Mouse (Mus musculus): Measurements from ENCODE around the gene Hist1h2ag. TPM values are rescaled to one million over a fixed set of nuclear protein-coding genes. Genes with fewer than 3 reads are reported as not detected.
A peak's percentile ranks its signal among the peaks of the same experiment; 100 is the strongest.

Hist1h2ag gene
- polyA plus RNA-seq, 1 experiment from 2014 or later, result 37.4 TPM

- Histone ChIP-seq H3K36me3 (ENCODE audit: control insufficient read depth, insufficient read depth, low read length) (no peaks in the 10 kb centered on the region), H3K4me2 (ENCODE audit: low read length) (peak overlapping the region; percentile 65), H3K9ac (ENCODE audit: low read length) (peak overlapping the region; percentile 45; the same call in 1 of the 2 replicates), H3K27me3 (replicated peaks; ENCODE audit: control insufficient read depth, insufficient read depth, low read length) (peaks cover 28% of the 10 kb centered on the region), H3K27ac (ENCODE audit: low read depth, low read length) (no peak overlapping the region), H3K9me3 (replicated peaks; ENCODE audit: control insufficient read depth, low read length) (0 out of 2 replicates have a peak, but pooled peaks cover 2% of the 10 kb centered on the region), H3K4me3 (ENCODE audit: low read depth, low read length) (peak overlapping the region; percentile 33), H3K4me1 (ENCODE audit: control insufficient read depth, insufficient read depth, low read length) (peaks cover 8% of the 10 kb centered on the region; the same call in 1 of the 2 replicates)
- no peak for ATAC-seq
- no peak for DNase-seq (ENCODE audit: low spot score)
- under 1% methylated on average over 44 of the region's 44 CpGs for WGBS
These were observed 22.6 kb downstream of the Hist1h2ag start for GRCm38 (mm10) chr13:22019934-22020835.

GRCm38 (mm10) chr13:22015479-22016450 lies 27.0 kb downstream of the Hist1h2ag start:
- no peak overlapping the region for H3K9ac ChIP-seq (ENCODE audit: low read length)
- DNase-seq (ENCODE audit: low spot score), result peak; percentile 82
- WGBS, result 14% methylated on average over 27 of the region's 27 CpGs
- H3K36me3 ChIP-seq (ENCODE audit: control insufficient read depth, insufficient read depth, low read length), result no peaks in the 10 kb centered on the region
- peaks cover 8% of the 10 kb centered on the region; the same call in 1 of the 2 replicates for H3K4me1 ChIP-seq (ENCODE audit: control insufficient read depth, insufficient read depth, low read length)
- H3K9me3 ChIP-seq (replicated peaks; ENCODE audit: control insufficient read depth, low read length), result 0 out of 2 replicates have a peak, but pooled peaks cover 3% of the 10 kb centered on the region
- H3K27me3 ChIP-seq (replicated peaks; ENCODE audit: control insufficient read depth, insufficient read depth, low read length), result peaks cover 57% of the 10 kb centered on the region
- H3K4me2 ChIP-seq (ENCODE audit: low read length), result 0 out of 2 replicates have a peak overlapping the region, but pooled peaks have one; percentile 2
- H3K27ac ChIP-seq (ENCODE audit: low read depth, low read length), result no peak overlapping the region
- peak; percentile 78 for ATAC-seq
- 0 out of 2 replicates have a peak overlapping the region, but pooled peaks have one; percentile 5 for H3K4me3 ChIP-seq (ENCODE audit: low read depth, low read length)

GRCm38 (mm10) chr13:22014411-22014845 lies 28.3 kb downstream of the Hist1h2ag start:
- Histone ChIP-seq H3K9ac (ENCODE audit: low read length) (no peak overlapping the region), H3K9me3 (replicated peaks; ENCODE audit: control insufficient read depth, low read length) (0 out of 2 replicates have a peak, but pooled peaks cover 3% of the 10 kb centered on the region), H3K4me1 (ENCODE audit: control insufficient read depth, insufficient read depth, low read length) (no peaks in the 10 kb centered on the region), H3K36me3 (ENCODE audit: control insufficient read depth, insufficient read depth, low read length) (no peaks in the 10 kb centered on the region), H3K4me3 (ENCODE audit: low read depth, low read length) (peak overlapping the region; percentile 5; the same call in 1 of the 2 replicates), H3K27me3 (replicated peaks; ENCODE audit: control insufficient read depth, insufficient read depth, low read length) (peaks cover 69% of the 10 kb centered on the region), H3K27ac (ENCODE audit: low read depth, low read length) (no peak overlapping the region), H3K4me2 (ENCODE audit: low read length) (peak overlapping the region; percentile 28; the same call in 1 of the 2 replicates)
- WGBS, result 16% methylated on average over 17 of the region's 17 CpGs
- DNase-seq (ENCODE audit: low spot score) (no peak), ATAC-seq (no peak)

GRCm38 (mm10) chr13:22013716-22014115 lies 29.0 kb downstream of the Hist1h2ag start:
- Histone ChIP-seq H3K27me3 (replicated peaks; ENCODE audit: control insufficient read depth, insufficient read depth, low read length) (peaks cover 69% of the 10 kb centered on the region), H3K27ac (ENCODE audit: low read depth, low read length) (no peak overlapping the region), H3K4me3 (ENCODE audit: low read depth, low read length) (no peak overlapping the region), H3K4me2 (ENCODE audit: low read length) (no peak overlapping the region; the same call in 1 of the 2 replicates), H3K9me3 (replicated peaks; ENCODE audit: control insufficient read depth, low read length) (0 out of 2 replicates have a peak, but pooled peaks cover 3% of the 10 kb centered on the region), H3K36me3 (ENCODE audit: control insufficient read depth, insufficient read depth, low read length) (no peaks in the 10 kb centered on the region), H3K4me1 (ENCODE audit: control insufficient read depth, insufficient read depth, low read length) (no peaks in the 10 kb centered on the region), H3K9ac (ENCODE audit: low read length) (no peak overlapping the region)
- 19% methylated on average over 13 of the region's 13 CpGs for WGBS
- DNase-seq (ENCODE audit: low spot score) (no peak), ATAC-seq (no peak)

- Histone ChIP-seq H3K9ac (ENCODE audit: low read length) (no peak within 1 kb of the TSS), H3K27ac (ENCODE audit: low read depth, low read length) (no peak within 1 kb of the TSS), H3K4me3 (ENCODE audit: low read depth, low read length) (no peak within 1 kb of the TSS), H3K9me3 (replicated peaks; ENCODE audit: control insufficient read depth, low read length) (no peaks in the 10 kb centered on the region), H3K4me2 (ENCODE audit: low read length) (no peak within 1 kb of the TSS), H3K36me3 (ENCODE audit: control insufficient read depth, insufficient read depth, low read length) (no peaks in the 10 kb centered on the region), H3K4me1 (ENCODE audit: control insufficient read depth, insufficient read depth, low read length) (peaks cover 8% of the 10 kb centered on the region), H3K27me3 (replicated peaks; ENCODE audit: control insufficient read depth, insufficient read depth, low read length) (peaks cover 80% of the 10 kb centered on the region)
- no peak for DNase-seq (ENCODE audit: low spot score)
- WGBS, result 39% methylated on average over 7 of the region's 7 CpGs
- no peak for ATAC-seq
These were observed 33.1 kb downstream of the Hist1h2ag start, which contains the start of gene Prss16 for GRCm38 (mm10) chr13:22009642-22010041. Gene Prss16 (minus strand): TSS chr13:22009742.

- Histone ChIP-seq H3K4me2 (ENCODE audit: low read length) (no peak overlapping the region), H3K4me3 (ENCODE audit: low read depth, low read length) (no peak overlapping the region), H3K27ac (ENCODE audit: low read depth, low read length) (no peak overlapping the region), H3K9me3 (replicated peaks; ENCODE audit: control insufficient read depth, low read length) (no peaks in the 10 kb centered on the region), H3K9ac (ENCODE audit: low read length) (no peak overlapping the region), H3K4me1 (ENCODE audit: control insufficient read depth, insufficient read depth, low read length) (peaks cover 8% of the 10 kb centered on the region), H3K27me3 (replicated peaks; ENCODE audit: control insufficient read depth, insufficient read depth, low read length) (peaks cover 85% of the 10 kb centered on the region), H3K36me3 (ENCODE audit: control insufficient read depth, insufficient read depth, low read length) (no peaks in the 10 kb centered on the region)
- no peak for ATAC-seq
- DNase-seq (ENCODE audit: low spot score), result no peak
- WGBS, result 80% methylated on average over 3 of the region's 3 CpGs
These were observed 34.0 kb downstream of the Hist1h2ag start for GRCm38 (mm10) chr13:22008707-22009106.

- H3K4me2 ChIP-seq (ENCODE audit: low read length), result no peak overlapping the region
- no peaks in the 10 kb centered on the region for H3K9me3 ChIP-seq (replicated peaks; ENCODE audit: control insufficient read depth, low read length)
- no peak overlapping the region for H3K27ac ChIP-seq (ENCODE audit: low read depth, low read length)
- peaks cover 8% of the 10 kb centered on the region for H3K4me1 ChIP-seq (ENCODE audit: control insufficient read depth, insufficient read depth, low read length)
- no peak overlapping the region for H3K4me3 ChIP-seq (ENCODE audit: low read depth, low read length)
- H3K36me3 ChIP-seq (ENCODE audit: control insufficient read depth, insufficient read depth, low read length), result no peaks in the 10 kb centered on the region
- no peak overlapping the region for H3K9ac ChIP-seq (ENCODE audit: low read length)
- H3K27me3 ChIP-seq (replicated peaks; ENCODE audit: control insufficient read depth, insufficient read depth, low read length), result peaks cover 90% of the 10 kb centered on the region
- ATAC-seq, result no peak
- WGBS, result 61% methylated on average over 7 of the region's 7 CpGs
- DNase-seq (ENCODE audit: low spot score), result no peak
These were observed 34.9 kb downstream of the Hist1h2ag start for GRCm38 (mm10) chr13:22007872-22008271.

- Histone ChIP-seq H3K27ac (ENCODE audit: low read depth, low read length) (no peak overlapping the region), H3K9me3 (replicated peaks; ENCODE audit: control insufficient read depth, low read length) (no peaks in the 10 kb centered on the region), H3K4me2 (ENCODE audit: low read length) (peak overlapping the region; percentile 90), H3K4me1 (ENCODE audit: control insufficient read depth, insufficient read depth, low read length) (peaks cover 8% of the 10 kb centered on the region), H3K36me3 (ENCODE audit: control insufficient read depth, insufficient read depth, low read length) (no peaks in the 10 kb centered on the region), H3K9ac (ENCODE audit: low read length) (no peak overlapping the region), H3K27me3 (replicated peaks; ENCODE audit: control insufficient read depth, insufficient read depth, low read length) (peaks cover 90% of the 10 kb centered on the region), H3K4me3 (ENCODE audit: low read depth, low read length) (peak overlapping the region; percentile 49)
- 3% methylated on average over 18 of the region's 18 CpGs for WGBS
- DNase-seq (ENCODE audit: low spot score) (no peak), ATAC-seq (no peak)
These were observed 35.6 kb downstream of the Hist1h2ag start for GRCm38 (mm10) chr13:22007121-22007510.

All from forebrain, embryonic 14.5 days (tissue).